Mouse (Mus musculus): ENCODE data around the gene Arnt.

The Arnt gene

GRCm38 (mm10) chr3:95457758-95458157, 23.6 kb downstream of the Arnt start:
- no peak for DNase-seq (ENCODE audit: low spot score)

DNA sequence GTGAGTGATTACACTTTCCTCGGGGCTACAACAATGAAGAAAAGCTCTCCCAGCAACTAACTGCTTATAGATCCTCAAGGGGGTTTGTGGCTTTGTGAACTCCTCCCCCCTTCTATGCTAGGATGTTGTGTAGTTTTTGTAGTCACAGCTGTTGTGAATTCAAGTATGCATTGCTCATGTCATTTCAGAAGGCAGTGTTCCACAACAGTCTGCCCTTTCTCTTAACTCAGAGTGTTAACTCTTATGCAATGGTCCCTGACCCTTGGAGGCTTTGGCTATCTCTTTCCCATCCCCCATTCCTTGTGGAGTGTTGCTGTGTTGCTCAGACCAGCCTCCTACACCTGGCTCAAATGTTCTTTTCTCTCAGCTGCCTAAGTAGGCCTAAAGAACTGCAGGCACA, 25.2 kb downstream of the Arnt start:
- no peak for DNase-seq (ENCODE audit: low spot score)

DNA sequence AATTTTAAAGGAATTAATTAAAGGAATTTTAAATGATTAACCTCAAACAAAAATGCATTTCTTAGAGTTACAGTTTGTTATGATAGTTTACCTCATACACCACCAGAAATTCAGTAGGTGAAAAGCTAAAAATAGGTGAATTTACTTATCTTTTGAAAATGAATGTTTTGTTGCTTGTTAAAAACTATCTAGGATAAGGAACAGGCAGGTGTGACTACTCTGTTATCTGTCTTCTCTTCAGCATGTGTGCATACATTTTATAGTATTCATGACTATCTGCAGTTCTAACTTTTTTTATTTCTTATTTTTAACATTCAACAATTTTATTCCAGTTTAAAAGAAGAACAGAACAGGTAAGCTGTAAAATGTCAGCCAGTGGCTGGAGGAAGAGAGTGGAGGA, 29.7 kb downstream of the Arnt start:
- DNase-seq (ENCODE audit: low spot score): no peak

- no peak for DNase-seq (ENCODE audit: low spot score)
These were observed 44.8 kb downstream of the Arnt start for GRCm38 (mm10) chr3:95478966-95479365.

DNA sequence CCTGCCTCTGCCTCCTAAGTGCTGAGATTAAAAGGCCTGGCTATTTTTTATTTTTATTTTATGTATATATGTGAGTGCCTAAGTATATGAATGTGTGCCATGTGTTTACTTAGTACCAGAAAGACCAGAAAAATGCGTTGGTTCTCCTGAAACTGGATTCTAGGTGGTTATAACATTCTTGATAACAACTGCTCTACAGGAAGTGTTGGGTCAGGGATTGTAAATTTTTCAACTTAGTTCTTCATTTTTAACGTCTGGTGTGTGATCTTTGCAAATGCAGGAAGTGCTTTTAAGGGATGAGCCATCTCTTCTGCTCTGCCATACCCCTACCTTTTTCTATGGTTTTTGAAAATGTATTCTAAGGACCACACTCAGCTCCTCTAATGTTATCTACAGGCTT, 52.2 kb downstream of the Arnt start:
- no peak for DNase-seq (ENCODE audit: low spot score)

GRCm38 (mm10) chr3:95488679-95489078, 54.5 kb downstream of the Arnt start:
- DNase-seq (ENCODE audit: low spot score): no peak

- no peak for DNase-seq (ENCODE audit: low spot score)
These were observed 56.0 kb downstream of the Arnt start for GRCm38 (mm10) chr3:95490238-95490637.

DNA sequence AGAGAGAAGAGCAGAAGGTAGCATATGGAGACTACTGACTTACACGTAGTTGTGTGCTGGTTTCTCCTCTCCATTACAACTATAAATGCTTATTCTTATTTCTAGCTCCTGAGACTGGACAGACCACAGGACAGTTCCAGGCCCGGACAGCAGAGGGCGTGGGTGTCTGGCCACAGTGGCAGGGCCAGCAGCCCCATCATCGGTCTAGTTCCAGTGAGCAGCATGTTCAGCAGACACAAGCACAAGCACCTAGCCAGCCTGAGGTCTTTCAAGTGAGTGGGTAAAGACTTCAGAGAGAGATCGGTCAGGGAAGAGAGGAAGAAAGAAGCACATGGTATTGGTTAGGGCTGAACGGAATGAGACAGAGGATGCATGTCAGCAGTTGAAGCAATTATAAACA, 60.2 kb downstream of the Arnt start:
- no peak for DNase-seq (ENCODE audit: low spot score)

DNA sequence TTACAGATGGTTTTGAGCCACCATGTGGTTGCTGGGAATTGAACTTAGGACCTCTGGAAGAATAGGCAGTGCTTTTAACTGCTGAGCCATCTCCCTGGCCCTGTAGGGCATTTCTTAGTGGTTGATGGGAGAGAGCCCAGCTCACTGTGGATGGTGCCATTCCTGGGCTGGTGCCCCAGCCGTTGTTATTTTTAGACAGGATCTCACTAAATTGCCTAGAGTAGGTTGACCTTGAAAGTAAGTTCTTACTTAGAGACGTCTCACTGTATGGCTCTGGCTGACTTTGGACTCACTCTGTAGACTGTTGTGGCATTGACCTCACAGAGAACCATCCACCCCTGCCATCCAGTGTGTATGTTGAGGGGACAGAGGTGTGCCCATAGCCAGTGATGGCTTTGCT, 64.0 kb downstream of the Arnt start:
- no peak for DNase-seq (ENCODE audit: low spot score)

GRCm38 (mm10) chr3:95499024-95499423, 64.8 kb downstream of the Arnt start, which contains the start of gene Ctsk:
Ctsk (plus strand) TSS chr3:95499256.
- DNase-seq (ENCODE audit: low spot score): no peak

DNA sequence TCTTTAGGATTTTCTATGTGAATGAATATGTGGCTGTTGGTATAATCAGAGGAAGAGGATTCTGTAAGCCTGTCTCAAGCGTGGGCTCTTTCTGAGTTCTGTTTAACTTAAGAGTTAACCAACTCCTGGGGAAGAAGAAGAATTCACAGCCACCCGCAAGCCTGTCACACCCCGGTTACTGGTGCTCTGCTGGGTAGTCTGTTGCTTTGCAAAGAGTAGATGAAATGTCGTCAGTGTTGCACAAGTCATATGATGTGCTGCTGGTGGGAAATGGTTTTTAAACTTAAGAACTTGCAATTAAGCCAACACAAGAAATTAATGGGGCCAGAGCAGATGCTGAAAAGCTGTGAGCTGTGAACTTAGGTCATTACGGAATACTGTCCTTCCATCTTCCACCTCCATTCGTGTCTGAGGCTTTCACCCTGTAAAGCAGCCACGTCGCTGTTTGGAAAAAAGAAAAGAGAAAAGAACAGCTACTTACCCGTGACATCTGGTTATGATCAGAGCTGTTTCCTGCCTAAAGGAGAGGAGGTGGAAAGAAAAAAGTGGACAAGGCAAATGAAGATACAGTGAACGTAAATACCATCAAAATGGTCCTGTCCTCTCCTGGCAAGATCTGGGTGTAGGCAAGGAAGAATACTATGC, 65.4 kb downstream of the Arnt start:
- no peak for DNase-seq (ENCODE audit: low spot score)

- DNase-seq (ENCODE audit: low spot score): no peak
These were observed 68.1 kb downstream of the Arnt start for GRCm38 (mm10) chr3:95502312-95502711.

GRCm38 (mm10) chr3:95509348-95509747, 75.2 kb downstream of the Arnt start:
- no peak for DNase-seq (ENCODE audit: low spot score)

DNA sequence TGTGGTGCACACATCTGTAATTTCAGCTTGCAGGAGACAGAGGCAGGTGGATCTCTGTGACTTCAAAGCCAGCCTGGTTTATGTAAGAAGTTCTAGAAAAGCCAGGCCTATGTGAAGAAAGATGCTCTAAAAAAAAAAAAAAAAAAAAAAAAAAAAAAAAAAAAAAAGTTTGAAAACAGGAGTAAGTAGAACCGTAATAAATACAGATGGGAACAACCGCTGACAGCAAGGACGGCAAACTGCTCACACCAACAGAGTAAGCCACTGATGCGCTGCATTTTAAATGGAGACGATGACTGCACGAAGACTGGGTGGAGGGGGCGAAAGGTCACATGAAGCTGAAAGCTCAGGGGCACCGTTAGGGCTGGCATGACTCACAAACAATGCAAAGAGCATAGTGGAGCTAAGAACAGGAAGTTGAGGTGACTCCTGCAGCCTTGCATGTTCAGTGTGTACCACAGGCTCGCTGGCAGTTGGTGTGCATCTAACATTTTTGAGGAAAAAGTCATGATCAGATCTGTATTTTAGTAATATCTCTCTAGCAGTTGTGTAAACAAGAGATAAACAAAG, 77.5 kb downstream of the Arnt start:
- DNase-seq (ENCODE audit: low spot score): no peak

- no peak for DNase-seq (ENCODE audit: low spot score)
These were observed 82.4 kb downstream of the Arnt start for GRCm38 (mm10) chr3:95516614-95517041.

- peak; percentile 15 for DNase-seq (ENCODE audit: low spot score)
These were observed 83.3 kb downstream of the Arnt start for GRCm38 (mm10) chr3:95517493-95517898.

DNA sequence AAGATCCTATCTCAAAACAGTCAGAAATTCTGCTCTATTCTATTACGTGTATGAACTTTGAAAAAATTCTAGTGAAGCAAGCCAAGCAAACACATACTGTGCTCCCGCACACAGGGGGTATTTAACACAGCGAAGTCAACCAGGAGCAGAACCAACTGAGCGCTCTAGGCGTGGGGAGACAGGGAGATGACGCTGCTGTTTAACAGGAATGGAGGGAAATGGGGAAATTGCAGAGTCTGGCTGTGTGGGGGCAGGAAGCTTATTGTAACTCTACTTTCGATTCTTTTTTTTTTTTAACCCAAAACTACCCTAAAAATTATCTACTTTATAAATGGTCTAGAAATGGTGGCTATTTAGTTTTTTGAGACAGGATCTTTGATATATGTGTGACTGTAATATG, 84.7 kb downstream of the Arnt start:
- DNase-seq (ENCODE audit: low spot score): no peak

GRCm38 (mm10) chr3:95519315-95519714, 85.1 kb downstream of the Arnt start:
- DNase-seq (ENCODE audit: low spot score): no peak

DNA sequence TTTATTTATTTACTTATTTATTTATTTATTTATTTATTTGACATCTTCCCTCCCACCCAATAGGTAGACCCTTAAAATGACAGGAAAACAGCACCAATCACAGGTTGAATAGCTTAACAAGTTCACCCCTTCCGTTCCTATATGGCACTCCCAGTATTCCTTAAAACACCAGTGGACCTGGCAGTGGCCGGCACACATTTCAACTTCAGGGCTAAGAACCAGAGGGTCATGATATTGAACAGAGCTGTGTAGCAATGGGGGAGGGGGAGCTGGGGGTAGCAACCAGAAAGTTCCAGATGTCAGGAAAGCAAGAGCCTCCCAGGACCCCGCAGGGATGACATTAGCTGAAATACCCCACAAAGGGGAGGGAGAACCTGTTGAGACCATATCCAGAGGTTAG, 85.9 kb downstream of the Arnt start:
- DNase-seq (ENCODE audit: low spot score): no peak

DNA sequence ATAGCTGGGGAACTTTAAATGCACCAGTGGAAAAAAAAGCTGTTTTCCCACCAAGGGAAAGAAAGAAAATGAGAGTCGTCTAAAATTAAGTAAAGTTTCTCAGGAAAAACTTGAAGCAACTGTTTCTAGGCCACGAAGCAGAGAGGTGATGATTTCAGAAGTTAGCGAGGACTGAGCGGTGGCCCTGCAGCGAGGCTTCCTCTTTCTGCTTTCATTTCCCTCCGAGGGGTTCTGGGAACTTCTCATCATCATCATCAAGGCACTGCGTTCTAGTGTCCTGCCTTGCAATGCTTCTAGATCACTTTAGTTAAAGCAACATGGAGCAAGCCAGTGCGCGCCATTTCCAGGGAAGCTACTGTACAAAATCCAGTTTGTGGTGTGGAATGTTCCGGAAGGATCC, 87.0 kb downstream of the Arnt start:
- no peak for DNase-seq (ENCODE audit: low spot score)

DNA sequence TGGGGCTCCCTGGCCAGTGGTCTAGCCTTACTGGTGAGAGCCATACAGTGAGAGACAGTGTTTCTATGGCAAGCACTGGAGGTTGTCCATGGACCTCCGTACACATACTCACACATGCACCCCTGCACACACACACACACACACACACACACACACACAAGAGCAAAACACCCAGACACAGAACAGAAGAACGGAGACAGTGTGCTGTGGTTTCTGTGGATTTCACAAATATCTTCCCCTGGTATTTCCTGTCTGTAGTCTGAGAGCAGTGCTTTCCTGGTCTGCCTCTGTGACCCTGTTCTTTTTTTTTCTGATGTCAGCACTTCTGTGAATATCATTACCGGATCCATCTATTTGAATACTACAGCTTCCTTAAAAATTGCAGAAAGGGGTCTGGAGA, 89.5 kb downstream of the Arnt start:
- DNase-seq (ENCODE audit: low spot score): no peak

GRCm38 (mm10) chr3:95524673-95525072, 90.5 kb downstream of the Arnt start:
- no peak for DNase-seq (ENCODE audit: low spot score)

- no peak for DNase-seq (ENCODE audit: low spot score)
These were observed 91.9 kb downstream of the Arnt start for GRCm38 (mm10) chr3:95526111-95526510.

DNA sequence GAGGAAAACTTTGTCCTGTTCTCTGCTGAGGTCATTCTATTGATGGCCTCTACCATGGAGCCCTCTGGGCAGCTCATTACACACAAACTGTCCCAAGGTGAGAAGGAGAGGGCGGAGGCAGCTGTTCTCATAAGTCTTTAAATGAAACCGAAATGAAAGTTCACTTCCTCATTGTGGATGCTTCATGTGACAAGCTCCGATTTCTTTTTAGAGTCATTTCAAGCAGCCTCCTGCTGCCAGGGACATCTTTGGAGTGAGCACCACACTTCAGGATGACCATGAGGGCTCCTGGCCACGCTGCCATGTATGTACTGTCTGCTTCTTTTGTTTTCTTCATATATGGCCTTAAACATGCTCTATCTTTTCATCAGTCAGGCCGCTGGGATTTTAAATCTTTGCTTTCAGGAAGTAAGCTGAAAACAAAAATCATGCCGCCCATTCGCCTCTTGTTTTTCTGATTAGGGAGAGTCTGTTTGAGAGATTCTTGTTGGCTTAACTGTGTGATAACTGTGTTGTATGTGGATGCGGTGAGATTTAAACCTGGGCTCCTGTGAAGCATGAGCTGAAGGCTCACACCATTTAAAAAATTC, 92.5 kb downstream of the Arnt start, which contains the start of gene Ctss:
Ctss (plus strand) TSS at position 165 of the 590 bp plus-strand sequence.
- no peak for DNase-seq (ENCODE audit: low spot score)

Measured in testis, postnatal 14 days (tissue).